Mouse (Mus musculus): ENCODE measurements around the gene Il1r1. TPM values are rescaled to one million over a fixed set of nuclear protein-coding genes. Genes with fewer than 3 reads are reported as not detected.

Gene Il1r1
- polyA plus RNA-seq, 1 experiment: 7.6 TPM

- H3K4me2 ChIP-seq (ENCODE audit: low read depth): no peak overlapping the region
Observed at GRCm38 (mm10) chr1:40327604-40328003, 102.7 kb downstream of the Il1r1 start.

DNA sequence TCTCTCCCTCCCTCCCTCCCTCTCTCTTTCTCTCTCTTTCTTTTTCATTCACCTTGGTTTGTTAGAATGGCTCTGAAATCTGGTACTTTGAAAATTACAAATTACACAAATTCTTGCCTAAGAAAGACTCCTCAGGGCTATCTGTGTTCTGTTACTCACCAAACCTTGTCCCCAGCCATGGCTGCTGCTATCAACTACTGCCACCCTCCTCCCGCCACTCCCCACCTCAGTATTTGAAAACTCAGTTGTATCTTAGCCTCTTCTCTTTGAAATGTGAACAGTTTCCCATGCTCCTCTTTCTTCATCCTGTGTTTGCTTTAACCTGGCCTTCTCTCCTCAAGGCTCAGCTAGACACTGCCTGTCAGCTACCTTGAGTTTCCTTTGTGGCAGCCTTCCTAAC, 104.6 kb downstream of the Il1r1 start:
- no peak overlapping the region for H3K4me3 ChIP-seq
- H3K27me3 ChIP-seq (ENCODE audit: control insufficient read depth, insufficient read depth, insufficient read length): no peaks in the 10 kb centered on the region
- H3ac ChIP-seq (ENCODE audit: control insufficient read depth, insufficient read length): no peak overlapping the region
- H3K79me2 ChIP-seq (ENCODE audit: control insufficient read depth, insufficient read depth): no peaks in the 10 kb centered on the region
- TF ChIP-seq TCF3 (IDR thresholded peaks at IDR 0.05; ENCODE audit: insufficient read length, low read depth) (no peak), POLR2AphosphoS2 (IDR thresholded peaks at IDR 0.05; ENCODE audit: insufficient read length, low read depth) (no peak), REST (IDR thresholded peaks at IDR 0.05; ENCODE audit: insufficient read depth, insufficient read length) (no peak), POLR2A (IDR thresholded peaks at IDR 0.05; ENCODE audit: insufficient read length, low read depth) (no peak), TCF12 (IDR thresholded peaks at IDR 0.05; ENCODE audit: insufficient read depth, poor library complexity, severe bottlenecking) (no peak), MYOG (IDR thresholded peaks at IDR 0.05; ENCODE audit: control insufficient read depth in 1 of 3, insufficient read depth in 1 of 3, insufficient read length in 2 of 3, low read depth in 2 of 3) (no peak), CEBPB (IDR thresholded peaks at IDR 0.05; ENCODE audit: insufficient read depth, poor library complexity, severe bottlenecking) (no peak), MYOD1 (IDR thresholded peaks at IDR 0.05; ENCODE audit: control insufficient read depth in 1 of 3, insufficient read length in 2 of 3, low read depth in 2 of 3) (no peak), E2F4 (IDR thresholded peaks at IDR 0.05; ENCODE audit: insufficient read depth) (no peak), MAX (IDR thresholded peaks at IDR 0.05; ENCODE audit: low read depth) (no peak), SRF (IDR thresholded peaks at IDR 0.05; ENCODE audit: control insufficient read depth, insufficient read length, low read depth) (no peak), USF1 (IDR thresholded peaks at IDR 0.05; ENCODE audit: low read depth) (no peak)
- H3K4me2 ChIP-seq (ENCODE audit: low read depth): no peak overlapping the region
- H3K36me3 ChIP-seq (ENCODE audit: control insufficient read depth, insufficient read depth): no peaks in the 10 kb centered on the region

More at GRCm38 (mm10) chr1:40327604-40328003, 102.7 kb downstream of the Il1r1 start:
- Histone ChIP-seq H3ac (ENCODE audit: control insufficient read depth, insufficient read length) (no peak overlapping the region), H3K4me3 (no peak overlapping the region), H3K27me3 (ENCODE audit: control insufficient read depth, insufficient read depth, insufficient read length) (no peaks in the 10 kb centered on the region), H3K36me3 (ENCODE audit: control insufficient read depth, insufficient read depth) (no peaks in the 10 kb centered on the region), H3K79me2 (ENCODE audit: control insufficient read depth, insufficient read depth) (no peaks in the 10 kb centered on the region)
- TF ChIP-seq TCF3 (IDR thresholded peaks at IDR 0.05; ENCODE audit: insufficient read length, low read depth): peak; percentile 32
- no peak for TF ChIP-seq E2F4 (IDR thresholded peaks at IDR 0.05; ENCODE audit: insufficient read depth)
- TF ChIP-seq POLR2AphosphoS2 (IDR thresholded peaks at IDR 0.05; ENCODE audit: insufficient read length, low read depth): no peak
- no peak for TF ChIP-seq SRF (IDR thresholded peaks at IDR 0.05; ENCODE audit: control insufficient read depth, insufficient read length, low read depth)
- TF ChIP-seq POLR2A (IDR thresholded peaks at IDR 0.05; ENCODE audit: insufficient read length, low read depth): no peak
- TF ChIP-seq MYOG (IDR thresholded peaks at IDR 0.05; ENCODE audit: control insufficient read depth in 1 of 3, insufficient read depth in 1 of 3, insufficient read length in 2 of 3, low read depth in 2 of 3): peak in 1 of 3 experiments; percentile 66
- no peak for TF ChIP-seq CEBPB (IDR thresholded peaks at IDR 0.05; ENCODE audit: insufficient read depth, poor library complexity, severe bottlenecking)
- TF ChIP-seq REST (IDR thresholded peaks at IDR 0.05; ENCODE audit: insufficient read depth, insufficient read length): no peak
- TF ChIP-seq USF1 (IDR thresholded peaks at IDR 0.05; ENCODE audit: low read depth): no peak
- no peak for TF ChIP-seq TCF12 (IDR thresholded peaks at IDR 0.05; ENCODE audit: insufficient read depth, poor library complexity, severe bottlenecking)
- TF ChIP-seq MYOD1 (IDR thresholded peaks at IDR 0.05; ENCODE audit: control insufficient read depth in 1 of 3, insufficient read length in 2 of 3, low read depth in 2 of 3): peak in 2 of 3 experiments; percentile 51 to 52
- TF ChIP-seq MAX (IDR thresholded peaks at IDR 0.05; ENCODE audit: low read depth): no peak

GRCm38 (mm10) chr1:40330181-40330580, 105.3 kb downstream of the Il1r1 start:
- H3K36me3 ChIP-seq (ENCODE audit: control insufficient read depth, insufficient read depth): no peaks in the 10 kb centered on the region
- H3K27me3 ChIP-seq (ENCODE audit: control insufficient read depth, insufficient read depth, insufficient read length): no peaks in the 10 kb centered on the region
- no peak for TF ChIP-seq MAX (IDR thresholded peaks at IDR 0.05; ENCODE audit: low read depth)
- no peak for TF ChIP-seq TCF3 (IDR thresholded peaks at IDR 0.05; ENCODE audit: insufficient read length, low read depth)
- TF ChIP-seq MYOG (IDR thresholded peaks at IDR 0.05; ENCODE audit: control insufficient read depth in 1 of 3, insufficient read depth in 1 of 3, insufficient read length in 2 of 3, low read depth in 2 of 3): no peak
- no peak for TF ChIP-seq POLR2A (IDR thresholded peaks at IDR 0.05; ENCODE audit: insufficient read length, low read depth)
- no peak for TF ChIP-seq TCF12 (IDR thresholded peaks at IDR 0.05; ENCODE audit: insufficient read depth, poor library complexity, severe bottlenecking)
- no peak for TF ChIP-seq USF1 (IDR thresholded peaks at IDR 0.05; ENCODE audit: low read depth)
- TF ChIP-seq POLR2AphosphoS2 (IDR thresholded peaks at IDR 0.05; ENCODE audit: insufficient read length, low read depth): no peak
- no peak for TF ChIP-seq MYOD1 (IDR thresholded peaks at IDR 0.05; ENCODE audit: control insufficient read depth in 1 of 3, insufficient read length in 2 of 3, low read depth in 2 of 3)
- TF ChIP-seq SRF (IDR thresholded peaks at IDR 0.05; ENCODE audit: control insufficient read depth, insufficient read length, low read depth): no peak
- TF ChIP-seq REST (IDR thresholded peaks at IDR 0.05; ENCODE audit: insufficient read depth, insufficient read length): no peak
- TF ChIP-seq E2F4 (IDR thresholded peaks at IDR 0.05; ENCODE audit: insufficient read depth): no peak
- TF ChIP-seq CEBPB (IDR thresholded peaks at IDR 0.05; ENCODE audit: insufficient read depth, poor library complexity, severe bottlenecking): no peak
- H3K79me2 ChIP-seq (ENCODE audit: control insufficient read depth, insufficient read depth): no peaks in the 10 kb centered on the region
- H3K4me2 ChIP-seq (ENCODE audit: low read depth): no peak overlapping the region
- H3ac ChIP-seq (ENCODE audit: control insufficient read depth, insufficient read length): no peak overlapping the region
- no peak overlapping the region for H3K4me3 ChIP-seq

DNA sequence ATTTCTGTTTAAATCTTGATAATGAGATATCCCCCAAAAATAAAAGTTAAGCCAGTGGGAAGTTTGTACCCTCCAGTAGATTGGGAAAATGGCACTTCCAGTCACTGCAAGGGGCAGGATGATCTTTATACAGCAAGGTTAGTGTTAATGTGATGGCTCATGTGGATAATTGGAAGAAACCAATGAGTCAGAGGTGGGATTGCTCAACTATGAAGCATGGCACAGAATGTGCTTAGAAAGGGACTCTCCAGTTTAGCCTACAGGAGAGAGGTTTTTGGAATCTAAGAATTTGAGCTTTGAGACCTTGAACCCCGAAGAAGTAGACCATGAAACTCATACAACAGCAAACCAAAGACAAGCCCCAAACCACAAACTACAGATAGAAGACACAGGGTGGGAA, 114.5 kb downstream of the Il1r1 start:
- H3K36me3 ChIP-seq (ENCODE audit: control insufficient read depth, insufficient read depth): no peaks in the 10 kb centered on the region
- H3K4me3 ChIP-seq: no peak overlapping the region
- no peaks in the 10 kb centered on the region for H3K79me2 ChIP-seq (ENCODE audit: control insufficient read depth, insufficient read depth)
- TF ChIP-seq SRF (IDR thresholded peaks at IDR 0.05; ENCODE audit: control insufficient read depth, insufficient read length, low read depth) (no peak), CEBPB (IDR thresholded peaks at IDR 0.05; ENCODE audit: insufficient read depth, poor library complexity, severe bottlenecking) (peak; percentile 53; the same call in 1 of the 2 replicates)
- no peak overlapping the region for H3ac ChIP-seq (ENCODE audit: control insufficient read depth, insufficient read length)
- no peak overlapping the region for H3K4me2 ChIP-seq (ENCODE audit: low read depth)
- H3K27me3 ChIP-seq (ENCODE audit: control insufficient read depth, insufficient read depth, insufficient read length): no peaks in the 10 kb centered on the region

GRCm38 (mm10) chr1:40340102-40340501, 115.2 kb downstream of the Il1r1 start:
- Histone ChIP-seq H3K4me2 (ENCODE audit: low read depth) (no peak overlapping the region), H3K4me3 (no peak overlapping the region), H3K27me3 (ENCODE audit: control insufficient read depth, insufficient read depth, insufficient read length) (no peaks in the 10 kb centered on the region), H3K36me3 (ENCODE audit: control insufficient read depth, insufficient read depth) (no peaks in the 10 kb centered on the region), H3ac (ENCODE audit: control insufficient read depth, insufficient read length) (no peak overlapping the region), H3K79me2 (ENCODE audit: control insufficient read depth, insufficient read depth) (no peaks in the 10 kb centered on the region)
- TF ChIP-seq MYOG (IDR thresholded peaks at IDR 0.05; ENCODE audit: control insufficient read depth in 1 of 3, insufficient read depth in 1 of 3, insufficient read length in 2 of 3, low read depth in 2 of 3): no peak
- no peak for TF ChIP-seq SRF (IDR thresholded peaks at IDR 0.05; ENCODE audit: control insufficient read depth, insufficient read length, low read depth)
- TF ChIP-seq POLR2AphosphoS2 (IDR thresholded peaks at IDR 0.05; ENCODE audit: insufficient read length, low read depth): no peak
- no peak for TF ChIP-seq MYOD1 (IDR thresholded peaks at IDR 0.05; ENCODE audit: control insufficient read depth in 1 of 3, insufficient read length in 2 of 3, low read depth in 2 of 3)
- TF ChIP-seq REST (IDR thresholded peaks at IDR 0.05; ENCODE audit: insufficient read depth, insufficient read length): no peak
- no peak for TF ChIP-seq USF1 (IDR thresholded peaks at IDR 0.05; ENCODE audit: low read depth)
- no peak for TF ChIP-seq E2F4 (IDR thresholded peaks at IDR 0.05; ENCODE audit: insufficient read depth)
- TF ChIP-seq CEBPB (IDR thresholded peaks at IDR 0.05; ENCODE audit: insufficient read depth, poor library complexity, severe bottlenecking): no peak
- TF ChIP-seq TCF3 (IDR thresholded peaks at IDR 0.05; ENCODE audit: insufficient read length, low read depth): no peak
- no peak for TF ChIP-seq MAX (IDR thresholded peaks at IDR 0.05; ENCODE audit: low read depth)
- no peak for TF ChIP-seq POLR2A (IDR thresholded peaks at IDR 0.05; ENCODE audit: insufficient read length, low read depth)
- TF ChIP-seq TCF12 (IDR thresholded peaks at IDR 0.05; ENCODE audit: insufficient read depth, poor library complexity, severe bottlenecking): no peak

Data from myocyte (in vitro differentiated cells).